Mouse (Mus musculus) embryonic facial prominence, embryonic 15.5 days (tissue): ENCODE measurements around the gene Naip6. TPM values are rescaled to one million over a fixed set of nuclear protein-coding genes. Genes with fewer than 3 reads are reported as not detected.
"Not testable (repeated sequence)": the region's sequence is repeated elsewhere in the genome, so short reads cannot be mapped to it uniquely, and the experiment has no call there.

Experiments
- ATAC-seq: fragments of 200-750 bp; cut with Nextera tagmentation; 2 replicates; pipeline ENCODE4 v1.8.0; 2017; ENCODE audit warnings: low read depth, moderate TSS enrichment; ENCODE audit not compliant: insufficient number of reproducible peaks, low FRiP score, low TSS enrichment
- H3K27ac ChIP-seq: fragments of 300-500 bp; sonication (generic); replicated peaks from 2 replicates; pipeline ENCODE4 v1.5.1; 2015; ENCODE audit warnings: mild to moderate bottlenecking, inconsistent platforms
- H3K27me3 ChIP-seq: fragments of 300-500 bp; sonication (generic); 2 replicates; pipeline ENCODE4 v1.6.1; 2015; ENCODE audit warnings: inconsistent platforms
- H3K36me3 ChIP-seq: fragments of 300-500 bp; sonication (generic); 2 replicates; pipeline ENCODE4 v1.6.1; 2015; ENCODE audit warnings: mild to moderate bottlenecking, inconsistent platforms
- H3K4me1 ChIP-seq: fragments of 300-500 bp; sonication (generic); 2 replicates; pipeline ENCODE4 v1.6.1; 2015; ENCODE audit warnings: inconsistent platforms
- H3K4me2 ChIP-seq: fragments of 300-500 bp; sonication (generic); replicated peaks from 2 replicates; pipeline ENCODE4 v1.6.1; 2015; ENCODE audit warnings: mild to moderate bottlenecking, inconsistent platforms
- H3K4me3 ChIP-seq: fragments of 300-500 bp; sonication (generic); replicated peaks from 2 replicates; pipeline ENCODE4 v1.5.1; 2015; ENCODE audit warnings: mild to moderate bottlenecking, inconsistent platforms
- H3K9ac ChIP-seq: fragments of 300-500 bp; sonication (generic); 2 replicates; pipeline ENCODE4 v1.6.1; 2015; ENCODE audit warnings: inconsistent platforms
- H3K9me3 ChIP-seq: fragments of 300-500 bp; sonication (generic); replicated peaks from 2 replicates; pipeline ENCODE4 v1.6.1; 2016; ENCODE audit warnings: inconsistent platforms
- WGBS: fragments of 180-500 bp; shearing (Covaris S2); methylation state at CpG from one replicate; pipeline ENCODE4 v1.1.7; 2015; 5-methylcytosine and 5-hydroxymethylcytosine counted together
- polyA plus RNA-seq: library from polyadenylated mRNA; unstranded; fragments of >200 nt; fragmentation: Nextera tagmentation; extraction: Ambion mirVana; gene quantifications from 2 replicates; pipeline ENCODE4 v1.2.1, GENCODE M21; 2015

The Naip6 gene
- polyA plus RNA-seq, 1 experiment from 2014 or later, result 0.12 TPM

GRCm38 (mm10) chr13:100255925-100256324, 61.5 kb downstream of the Naip6 start:
- not testable (repeated sequence) for H3K4me1 ChIP-seq, H3K9me3 ChIP-seq, H3K9ac ChIP-seq, H3K27me3 ChIP-seq, ATAC-seq, H3K36me3 ChIP-seq, H3K4me2 ChIP-seq, H3K4me3 ChIP-seq, H3K27ac ChIP-seq
- WGBS, result 85% methylated on average over 6 of the region's 6 CpGs

GRCm38 (mm10) chr13:100251897-100252296, 65.6 kb downstream of the Naip6 start:
- H3K36me3 ChIP-seq, H3K9me3 ChIP-seq, H3K4me2 ChIP-seq, H3K27ac ChIP-seq, H3K4me3 ChIP-seq, H3K27me3 ChIP-seq, ATAC-seq, H3K9ac ChIP-seq, H3K4me1 ChIP-seq: not testable (repeated sequence)
- 91% methylated on average over 2 of the region's 2 CpGs for WGBS

- not testable (repeated sequence) for H3K27ac ChIP-seq, H3K27me3 ChIP-seq, H3K9ac ChIP-seq, H3K9me3 ChIP-seq, H3K4me1 ChIP-seq, H3K4me3 ChIP-seq, H3K4me2 ChIP-seq, ATAC-seq, H3K36me3 ChIP-seq
- 77% methylated on average over 5 of the region's 5 CpGs for WGBS
Observed at GRCm38 (mm10) chr13:100246896-100247519, 70.5 kb downstream of the Naip6 start.

DNA sequence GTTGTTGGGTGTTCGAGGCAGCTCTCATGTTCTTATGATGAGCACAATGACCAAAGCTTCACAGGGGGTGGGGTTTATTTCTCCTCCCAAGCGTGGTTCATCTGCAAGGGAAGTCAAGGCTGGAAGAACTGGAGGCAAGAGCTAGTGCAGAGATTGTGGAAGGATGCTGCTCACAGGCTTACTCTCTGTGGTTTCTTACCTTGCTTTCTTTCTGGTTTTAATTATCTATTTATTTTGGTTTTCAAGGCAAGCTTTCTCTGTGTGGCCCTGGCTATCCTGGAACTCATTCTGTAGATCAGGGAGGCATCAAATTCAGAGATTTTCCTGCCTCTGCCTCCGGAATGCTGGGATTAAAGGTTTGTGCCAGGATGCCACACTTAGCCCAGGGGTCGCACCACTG, 71.3 kb downstream of the Naip6 start, which contains the start of gene Naip5:
TSS of gene Naip5 (minus strand) at position 101 of the 400 bp plus-strand sequence.
- not testable (repeated sequence) for H3K9me3 ChIP-seq, ATAC-seq, H3K4me2 ChIP-seq, H3K4me1 ChIP-seq, H3K27ac ChIP-seq, H3K27me3 ChIP-seq, H3K4me3 ChIP-seq, H3K36me3 ChIP-seq, H3K9ac ChIP-seq
- WGBS, result 76% methylated on average over 4 of the region's 4 CpGs

DNA sequence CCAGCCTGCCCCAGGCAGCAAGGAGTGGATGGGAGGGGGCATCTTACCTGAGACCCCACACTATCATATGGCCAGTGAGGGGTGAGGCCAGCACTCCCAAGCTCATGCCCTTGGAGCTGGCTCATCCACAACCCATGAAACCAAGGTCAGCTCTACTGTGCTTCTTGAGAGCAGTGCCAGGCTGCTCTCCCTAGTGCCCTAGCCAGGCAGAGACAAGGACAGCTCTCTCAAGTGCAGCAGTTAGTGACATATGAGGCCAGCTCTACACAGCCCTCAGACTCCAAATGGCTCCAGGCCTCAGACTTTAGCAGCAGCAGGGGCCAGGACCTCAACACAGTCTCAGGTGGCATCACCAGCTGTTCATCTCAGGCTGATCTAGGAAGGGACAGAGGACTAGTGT, 73.8 kb downstream of the Naip6 start:
- no peaks in the 10 kb centered on the region for H3K9me3 ChIP-seq
- ATAC-seq, result no peak
- no peak overlapping the region for H3K27ac ChIP-seq
- no peaks in the 10 kb centered on the region for H3K27me3 ChIP-seq
- H3K4me3 ChIP-seq, result no peak overlapping the region
- no peak overlapping the region for H3K9ac ChIP-seq
- H3K4me1 ChIP-seq, result no peaks in the 10 kb centered on the region
- H3K36me3 ChIP-seq, result no peaks in the 10 kb centered on the region
- no peak overlapping the region for H3K4me2 ChIP-seq

Other genes starting within 250 kb of the Naip6 start
- 29.7 and 34.1 TPM in 2 replicates for gene Bdp1, start 213.6 kb downstream of the Naip6 start, polyA plus RNA-seq
- gene Serf1, start 209.7 kb downstream of the Naip6 start, polyA plus RNA-seq, result 141 and 153 TPM in 2 replicates
- gene Smn1, start 192.8 kb downstream of the Naip6 start, polyA plus RNA-seq, result 42.1 and 54.7 TPM in 2 replicates
- gene Naip2, start 115.6 kb downstream of the Naip6 start, polyA plus RNA-seq, result 0.28 and 0.35 TPM in 2 replicates
- 0.19 and 0.21 TPM in 2 replicates for gene Naip5, start 71.4 kb downstream of the Naip6 start, polyA plus RNA-seq
- not detected in 2 replicates for gene Naip1, start 135.2 kb upstream of the Naip6 start, polyA plus RNA-seq
- 60.4 and 63.3 TPM in 2 replicates for gene Gtf2h2, start 174.9 kb upstream of the Naip6 start, polyA plus RNA-seq
- 12.8 and 15.1 TPM in 2 replicates for gene Ocln, start 235.0 kb upstream of the Naip6 start, polyA plus RNA-seq